Mouse (Mus musculus) testis, adult 2 months (tissue): ENCODE measurements at regions not wholly inside any gene's neighbourhood (a gene's known extent, or its start where the extent isn't known, plus 50 kb on each side); places are given as distances from the start of the nearest gene placed in this dataset.

Source experiments
- H3K27ac ChIP-seq: fragments of 200-500 bp; 2 replicates; pipeline ENCODE4 v1.5.1; 2012; ENCODE audit warnings: low read depth, low read length; ENCODE audit not compliant: control insufficient read depth, insufficient read depth
- H3K27me3 ChIP-seq: fragments of 200-500 bp; 2 replicates; pipeline ENCODE4 v1.6.1; 2012; ENCODE audit warnings: mild to moderate bottlenecking, low read length, moderate library complexity; ENCODE audit not compliant: control insufficient read depth, insufficient read depth
- H3K36me3 ChIP-seq: fragments of 200-500 bp; 2 replicates; pipeline ENCODE4 v1.6.1; 2012; ENCODE audit warnings: mild to moderate bottlenecking, low read length; ENCODE audit not compliant: control insufficient read depth, insufficient read depth
- H3K4me1 ChIP-seq: fragments of 200-500 bp; 2 replicates; pipeline ENCODE4 v1.6.1; 2012; ENCODE audit warnings: low read length; ENCODE audit not compliant: control insufficient read depth, insufficient read depth
- H3K4me3 ChIP-seq: fragments of 200-500 bp; 2 replicates; pipeline ENCODE4 v1.5.1; 2012; ENCODE audit warnings: low read depth, mild to moderate bottlenecking, low read length, moderate library complexity, mixed read lengths; ENCODE audit not compliant: control insufficient read depth
- CTCF ChIP-seq: fragments of 200-500 bp; IDR thresholded peaks from 2 replicates; pipeline ENCODE4 v1.5.1; 2012; ENCODE audit warnings: low read depth, mild to moderate bottlenecking, inconsistent platforms, low read length, moderate library complexity; ENCODE audit not compliant: control insufficient read depth, insufficient read depth, insufficient replicate concordance
- POLR2A ChIP-seq: fragments of 200-500 bp; IDR thresholded peaks from 2 replicates; pipeline ENCODE4 v1.6.1; 2012; ENCODE audit warnings: low read depth, mild to moderate bottlenecking, inconsistent platforms, low read length, moderate library complexity; ENCODE audit not compliant: control insufficient read depth

DNA sequence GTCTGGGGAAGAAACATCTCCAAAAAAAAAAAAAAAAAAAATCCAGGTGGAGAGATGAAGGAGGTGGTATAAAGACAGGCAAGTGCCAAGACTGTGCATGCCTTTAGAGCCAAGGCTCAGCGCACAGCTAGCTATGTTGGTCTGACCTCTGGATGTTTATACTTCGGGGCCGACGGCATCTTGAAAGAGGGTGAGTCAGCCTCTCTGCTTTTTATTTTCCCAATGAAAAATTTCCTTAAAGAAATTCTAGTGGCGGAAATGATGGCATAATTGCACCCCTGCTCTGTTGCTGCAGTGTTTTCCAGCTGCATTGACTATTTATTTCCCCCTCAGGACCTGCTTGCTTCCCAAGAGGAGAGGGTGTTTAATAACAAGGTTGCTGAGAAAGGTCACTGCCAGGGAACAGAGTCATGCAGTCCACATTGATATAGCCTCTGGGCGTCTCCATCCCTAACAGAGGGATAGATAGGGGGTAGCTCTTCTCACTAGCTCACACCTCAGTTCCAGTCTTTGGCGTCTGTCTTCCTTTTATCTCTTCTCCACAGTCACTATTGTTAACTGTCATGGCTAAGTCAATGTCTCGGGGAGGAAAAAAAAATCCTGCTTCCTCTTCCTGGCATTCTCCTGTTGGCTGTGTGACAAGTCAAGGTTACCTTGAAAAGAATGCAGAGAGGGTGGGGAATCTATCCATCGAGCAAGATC, 599.7 kb upstream of the Fam160b2 start:
- no peaks in the 10 kb centered on the region for H3K27me3 ChIP-seq
- H3K4me3 ChIP-seq, result no peak overlapping the region
- no peaks in the 10 kb centered on the region for H3K4me1 ChIP-seq
- no peak overlapping the region for H3K27ac ChIP-seq
- no peaks in the 10 kb centered on the region for H3K36me3 ChIP-seq
- TF ChIP-seq CTCF, result no peak
- TF ChIP-seq POLR2A, result no peak

DNA sequence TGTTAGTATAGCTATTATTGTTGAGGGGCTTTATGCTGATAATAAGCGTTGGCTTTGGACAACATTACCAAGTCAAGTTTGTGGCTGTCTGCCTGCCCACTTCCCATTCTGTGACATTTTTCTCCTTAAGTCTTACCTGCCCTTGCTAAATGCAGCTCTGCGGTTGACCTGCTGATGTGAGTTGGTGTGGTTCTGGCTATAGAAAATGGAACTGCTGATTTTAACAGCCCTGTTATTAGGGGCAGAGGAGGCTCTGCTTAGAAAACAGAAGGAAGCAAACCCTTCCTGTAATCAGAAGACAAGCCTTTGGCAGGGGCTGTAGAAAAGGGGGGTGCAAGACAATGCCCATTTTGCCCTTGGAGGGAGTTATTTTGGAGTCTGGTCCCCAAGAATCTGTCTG, 594.6 kb upstream of the Fam160b2 start:
- H3K4me3 ChIP-seq, result no peak overlapping the region
- H3K36me3 ChIP-seq, result no peaks in the 10 kb centered on the region
- no peak for TF ChIP-seq CTCF
- H3K27me3 ChIP-seq, result no peaks in the 10 kb centered on the region
- no peaks in the 10 kb centered on the region for H3K4me1 ChIP-seq
- H3K27ac ChIP-seq, result no peak overlapping the region

DNA sequence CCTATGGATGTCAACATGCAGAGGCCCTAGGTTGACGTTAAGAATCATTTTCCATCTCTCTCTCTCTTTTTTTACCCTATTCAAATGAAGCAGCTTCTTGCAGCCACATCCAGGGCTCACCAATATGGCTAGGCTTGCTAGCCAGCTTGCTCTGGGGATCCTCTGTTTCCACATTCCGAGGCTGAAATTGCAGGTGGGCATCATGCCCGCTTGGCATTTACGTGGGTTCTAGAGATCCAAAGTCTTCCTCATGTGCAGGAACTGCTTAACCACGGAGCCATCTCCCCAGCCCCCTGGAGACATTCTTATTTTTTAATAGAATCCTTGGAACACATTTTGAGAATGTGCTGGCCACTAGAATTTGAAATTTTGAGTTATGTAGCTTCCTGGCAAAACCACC, 592.9 kb upstream of the Fam160b2 start:
- H3K4me1 ChIP-seq, result no peaks in the 10 kb centered on the region
- H3K36me3 ChIP-seq, result no peaks in the 10 kb centered on the region
- no peak overlapping the region for H3K27ac ChIP-seq
- TF ChIP-seq POLR2A (no peak), CTCF (no peak)
- no peaks in the 10 kb centered on the region for H3K27me3 ChIP-seq
- no peak overlapping the region for H3K4me3 ChIP-seq

DNA sequence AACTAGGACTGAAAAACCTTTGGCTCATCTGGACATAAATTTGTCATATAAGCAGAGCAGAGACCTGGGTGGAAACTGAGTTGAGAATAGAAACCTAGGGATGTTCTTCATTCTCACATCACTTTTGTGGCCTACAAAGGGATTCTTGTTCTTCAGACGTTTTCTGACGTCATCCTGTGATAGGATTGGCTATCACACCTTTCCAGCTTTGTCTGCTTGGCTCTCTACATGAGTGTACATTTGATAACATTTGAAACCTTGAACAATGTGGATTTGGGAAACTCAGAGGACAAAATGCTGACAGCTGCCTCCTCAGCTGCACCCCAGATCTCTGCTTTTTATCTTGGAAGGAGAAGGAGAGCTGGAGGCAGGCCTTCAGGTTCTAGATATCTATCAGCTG, 589.7 kb upstream of the Fam160b2 start:
- H3K27ac ChIP-seq, result no peak overlapping the region
- H3K4me1 ChIP-seq, result no peaks in the 10 kb centered on the region
- H3K4me3 ChIP-seq, result no peak overlapping the region
- no peaks in the 10 kb centered on the region for H3K36me3 ChIP-seq
- TF ChIP-seq CTCF (no peak), POLR2A (no peak)
- H3K27me3 ChIP-seq, result no peaks in the 10 kb centered on the region

DNA sequence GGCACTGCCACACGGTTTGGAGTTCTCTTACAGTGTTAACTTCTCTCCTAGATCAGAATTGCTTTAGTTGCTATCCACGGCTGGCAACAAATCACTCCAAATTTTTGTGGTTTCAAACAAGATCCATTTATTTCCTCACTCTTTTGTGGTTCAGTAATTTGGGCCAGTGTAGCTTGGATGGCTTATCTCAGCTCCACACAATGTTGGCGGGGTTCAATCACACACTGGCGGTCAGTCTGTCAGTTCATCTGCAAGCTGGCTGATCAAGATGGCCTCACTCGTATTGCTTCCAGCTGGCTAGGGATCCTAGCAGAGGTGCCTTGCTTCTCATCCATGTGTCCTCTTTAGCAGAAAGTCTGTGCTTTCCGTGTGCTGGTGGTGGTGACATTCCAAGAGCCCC, 577.7 kb upstream of the Fam160b2 start:
- Histone ChIP-seq H3K36me3 (no peaks in the 10 kb centered on the region), H3K27ac (no peak overlapping the region), H3K4me1 (no peaks in the 10 kb centered on the region), H3K4me3 (no peak overlapping the region), H3K27me3 (no peaks in the 10 kb centered on the region)
- TF ChIP-seq CTCF (no peak), POLR2A (no peak)

DNA sequence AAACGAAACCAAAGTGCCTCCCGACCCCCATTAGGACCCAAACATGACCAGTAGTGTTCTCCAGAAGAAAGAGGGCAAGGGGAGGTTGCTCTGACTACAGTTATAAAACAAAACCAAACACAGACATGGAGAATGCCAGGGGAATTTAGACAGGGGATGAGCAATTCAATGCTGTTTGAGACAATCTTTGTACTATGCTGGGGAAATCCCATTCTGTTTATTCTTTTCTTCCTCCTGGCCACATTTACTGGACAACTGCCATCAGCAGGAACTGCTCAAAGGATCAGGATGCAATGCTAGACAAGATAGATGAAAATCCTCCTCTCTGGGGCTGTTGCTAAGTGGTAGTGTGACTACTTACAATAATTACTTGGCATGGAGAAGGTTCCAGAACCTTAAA, 574.5 kb upstream of the Fam160b2 start:
- H3K36me3 ChIP-seq, result no peaks in the 10 kb centered on the region
- H3K4me3 ChIP-seq, result no peak overlapping the region
- no peaks in the 10 kb centered on the region for H3K4me1 ChIP-seq
- TF ChIP-seq CTCF (no peak), POLR2A (no peak)
- H3K27ac ChIP-seq, result no peak overlapping the region
- no peaks in the 10 kb centered on the region for H3K27me3 ChIP-seq

DNA sequence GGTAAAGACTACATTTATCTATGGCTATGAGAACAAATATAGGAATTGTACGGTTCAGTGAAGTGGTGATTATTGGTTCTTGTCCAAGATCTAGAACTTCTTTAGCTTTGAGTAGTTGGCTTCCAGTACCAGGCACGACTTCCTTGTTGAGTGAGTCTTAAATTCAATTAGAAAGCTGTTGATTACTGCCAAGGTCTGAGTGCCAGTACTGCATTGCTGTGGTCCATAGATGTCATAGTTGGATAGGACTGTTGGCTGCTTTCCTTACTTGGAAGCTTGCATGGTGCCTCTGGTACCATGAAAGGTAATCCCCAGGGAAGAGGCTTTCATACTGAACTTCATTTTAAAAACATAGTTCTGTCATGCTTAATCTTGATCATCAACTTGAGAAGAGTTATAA, 559.9 kb upstream of the Fam160b2 start:
- no peaks in the 10 kb centered on the region for H3K4me1 ChIP-seq
- no peaks in the 10 kb centered on the region for H3K27me3 ChIP-seq
- TF ChIP-seq POLR2A (no peak), CTCF (no peak)
- no peak overlapping the region for H3K4me3 ChIP-seq
- H3K27ac ChIP-seq, result no peak overlapping the region
- no peaks in the 10 kb centered on the region for H3K36me3 ChIP-seq

DNA sequence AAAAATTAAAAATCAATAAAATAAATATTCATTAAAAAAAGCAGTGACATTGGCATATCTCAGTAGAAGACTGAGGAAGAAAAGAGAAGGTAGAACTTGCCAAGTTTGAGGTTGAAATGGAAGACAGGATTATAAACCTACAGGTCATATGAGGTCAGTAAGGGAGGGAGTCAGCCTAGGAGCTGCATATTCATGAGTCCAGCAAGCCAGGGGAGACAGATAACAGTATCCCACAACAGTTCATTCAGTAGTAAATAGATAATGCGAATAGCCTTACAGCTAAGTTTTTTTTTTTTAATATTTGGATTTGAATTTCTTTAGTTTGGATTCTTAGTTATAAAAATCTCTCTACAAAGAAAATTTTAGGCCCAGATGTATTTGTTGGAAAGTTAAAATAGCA, 542.8 kb upstream of the Fam160b2 start:
- TF ChIP-seq CTCF (no peak), POLR2A (no peak)
- Histone ChIP-seq H3K27me3 (no peaks in the 10 kb centered on the region), H3K4me3 (no peak overlapping the region), H3K27ac (no peak overlapping the region), H3K4me1 (no peaks in the 10 kb centered on the region), H3K36me3 (no peaks in the 10 kb centered on the region)
